Mouse (Mus musculus) gastrocnemius, postnatal 10 days (tissue): ENCODE data around the gene Wdr18. TPM values are rescaled to one million over a fixed set of nuclear protein-coding genes. Genes with fewer than 3 reads are reported as not detected.
A peak's percentile ranks its signal among the peaks of the same experiment; 100 is the strongest.

Experiments used
- DNase-seq: peaks from one replicate; pipeline ENCODE4 v3.0.0; 2021; ENCODE audit warnings: mixed read lengths
- total RNA-seq, 2 experiments: library from RNA; stranded (reverse); gene quantifications; 2 replicates each; pipeline ENCODE4 v1.2.3; 2021

Gene Wdr18
- total RNA-seq, 2 experiments from 2014 or later = 18.0 to 21.8 TPM

DNA sequence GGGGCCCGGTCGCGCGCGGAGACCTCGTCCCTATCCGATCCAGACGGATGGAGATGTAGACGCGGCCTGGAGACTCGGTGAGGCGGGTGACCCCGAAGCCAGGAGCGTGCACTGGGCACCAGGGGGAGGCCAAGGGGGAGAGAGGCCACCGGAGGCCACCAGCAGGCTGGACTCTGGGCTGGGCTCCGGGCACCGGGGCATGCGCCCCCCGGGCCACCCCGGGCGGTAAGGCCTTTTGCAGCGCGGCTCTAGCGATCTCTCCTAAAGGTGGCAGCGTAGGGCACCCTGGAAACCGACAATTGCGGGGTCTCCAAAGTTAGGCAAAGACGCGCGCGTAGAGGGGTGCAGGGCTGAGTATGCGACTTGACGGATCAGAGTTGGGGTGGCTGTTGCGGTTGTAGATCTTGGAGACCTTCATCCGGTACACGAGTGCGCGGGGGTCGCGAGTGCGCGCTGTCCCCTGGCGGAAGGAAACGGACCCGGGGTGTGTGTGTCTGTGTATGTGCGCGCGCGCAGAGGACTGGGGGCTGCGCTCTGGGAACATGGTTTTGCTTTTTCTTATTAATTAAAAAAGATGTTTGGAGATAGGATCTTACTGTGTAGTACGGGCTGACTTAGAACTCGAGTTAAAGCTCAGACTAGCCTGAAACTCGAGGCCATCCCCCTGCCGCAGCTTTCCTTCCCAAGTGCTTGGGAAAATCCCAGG lies 32.5 kb upstream of the Wdr18 start:
- DNase-seq = peak; percentile 53

DNA sequence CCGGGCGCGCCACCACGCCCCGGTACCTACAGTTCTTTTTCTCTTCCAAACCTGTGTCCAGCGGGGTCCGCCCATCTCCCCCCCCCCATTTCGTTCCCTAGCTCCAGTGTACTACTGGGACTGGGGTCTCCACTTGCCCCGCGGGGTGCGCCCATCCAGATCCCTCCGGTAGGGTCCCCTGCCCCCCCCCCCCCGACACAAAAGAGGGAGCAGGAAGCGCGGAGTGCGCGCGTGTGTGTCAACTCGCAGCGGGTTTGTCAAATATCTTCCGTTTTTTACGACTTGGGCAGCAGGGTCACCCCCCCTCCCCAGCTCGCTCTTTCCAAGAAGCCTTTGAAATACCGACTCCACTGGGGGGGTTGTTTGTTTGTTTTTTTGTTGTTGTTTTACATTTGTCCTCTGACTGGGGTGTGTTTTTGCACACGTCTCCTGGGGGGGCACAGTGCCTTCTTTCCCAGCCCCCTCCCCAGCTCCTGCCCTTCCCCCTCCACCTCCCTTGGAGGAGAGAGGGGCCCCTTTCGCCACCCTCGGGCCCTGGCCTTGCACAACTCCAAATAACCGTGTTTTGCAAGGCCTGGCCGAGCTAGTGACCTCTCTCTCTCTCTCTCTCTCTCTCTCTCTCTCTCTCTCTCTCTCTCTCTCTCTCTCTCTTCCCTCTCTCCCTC lies 31.8 kb upstream of the Wdr18 start:
- no peak for DNase-seq

- DNase-seq = no peak
Measured at GRCm38 (mm10) chr10:79928907-79929701, 30.8 kb upstream of the Wdr18 start.

DNA sequence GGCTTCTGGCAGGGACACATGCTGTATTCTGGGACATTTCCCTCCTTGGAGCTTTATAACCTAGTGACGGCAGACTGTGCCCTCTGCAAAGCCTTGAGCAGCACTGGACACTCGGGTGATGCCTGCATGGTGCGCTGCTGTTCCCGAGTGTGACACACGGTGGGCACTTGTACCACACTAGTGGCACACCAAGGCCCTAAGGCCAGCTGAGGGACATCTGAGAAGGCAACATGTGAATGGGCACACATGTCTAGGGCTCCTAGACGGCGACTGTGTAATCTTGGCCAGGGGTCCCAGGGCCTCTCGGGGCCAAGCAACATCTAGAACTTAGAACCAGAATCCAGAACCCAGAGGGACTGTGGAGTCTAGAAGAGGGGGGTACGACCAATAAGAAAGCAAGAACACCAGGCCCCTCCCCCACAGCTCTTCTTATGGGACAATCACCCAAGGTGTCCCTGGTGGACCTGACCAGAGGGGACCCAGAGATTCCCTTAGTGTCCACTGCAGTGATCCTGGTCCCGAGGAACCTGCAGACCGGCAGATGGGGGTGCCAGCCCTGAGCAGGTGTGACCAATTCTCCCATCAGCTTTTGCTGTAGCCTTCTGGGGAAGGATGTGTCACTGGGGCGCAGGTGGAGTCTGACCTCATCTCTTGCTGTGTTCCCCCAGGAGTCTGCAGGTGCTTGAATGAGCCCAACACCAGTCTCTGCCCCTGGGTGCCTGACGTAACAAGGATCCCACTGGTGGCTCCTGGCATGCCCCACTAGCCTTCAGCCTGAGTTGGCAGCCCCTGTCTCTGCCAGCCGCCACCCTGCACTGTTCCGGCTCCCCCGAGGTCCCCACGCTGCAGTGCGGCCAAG lies 29.8 kb upstream of the Wdr18 start:
- DNase-seq = no peak

- DNase-seq = no peak
Measured at GRCm38 (mm10) chr10:79930826-79931186, 29.1 kb upstream of the Wdr18 start.

- DNase-seq = no peak
Measured at GRCm38 (mm10) chr10:79931797-79932196, 28.2 kb upstream of the Wdr18 start.

GRCm38 (mm10) chr10:79932736-79933135 lies 27.2 kb upstream of the Wdr18 start:
- peak; percentile 80 for DNase-seq

DNA sequence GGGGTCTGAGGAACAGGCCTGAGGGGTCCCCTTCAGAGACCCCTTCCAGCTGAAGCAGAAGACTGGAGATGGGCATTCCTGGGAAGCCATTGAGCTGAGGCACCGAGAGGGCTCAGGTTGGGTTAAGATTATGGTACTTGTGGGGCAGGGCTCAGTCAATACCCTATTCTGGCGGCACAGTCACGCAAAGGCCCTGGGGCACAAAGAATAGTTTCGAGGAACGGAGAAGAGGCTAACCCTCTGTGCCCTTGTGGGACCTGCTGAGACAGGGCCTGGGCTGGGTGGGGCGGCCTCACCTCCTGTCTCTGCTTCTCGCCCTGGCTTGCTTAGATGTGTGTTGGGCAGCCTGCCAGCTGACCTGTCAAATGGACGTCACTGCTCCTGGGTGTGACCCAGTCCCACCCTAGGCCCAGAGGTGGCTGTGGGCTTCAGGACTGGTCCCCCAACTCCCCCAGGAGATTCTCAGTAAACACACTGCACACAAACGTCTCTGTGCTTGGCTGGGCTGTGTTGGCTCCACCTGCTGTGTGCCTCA lies 26.7 kb upstream of the Wdr18 start:
- peak; percentile 48 for DNase-seq

GRCm38 (mm10) chr10:79933861-79934260 lies 26.1 kb upstream of the Wdr18 start:
- no peak for DNase-seq

DNA sequence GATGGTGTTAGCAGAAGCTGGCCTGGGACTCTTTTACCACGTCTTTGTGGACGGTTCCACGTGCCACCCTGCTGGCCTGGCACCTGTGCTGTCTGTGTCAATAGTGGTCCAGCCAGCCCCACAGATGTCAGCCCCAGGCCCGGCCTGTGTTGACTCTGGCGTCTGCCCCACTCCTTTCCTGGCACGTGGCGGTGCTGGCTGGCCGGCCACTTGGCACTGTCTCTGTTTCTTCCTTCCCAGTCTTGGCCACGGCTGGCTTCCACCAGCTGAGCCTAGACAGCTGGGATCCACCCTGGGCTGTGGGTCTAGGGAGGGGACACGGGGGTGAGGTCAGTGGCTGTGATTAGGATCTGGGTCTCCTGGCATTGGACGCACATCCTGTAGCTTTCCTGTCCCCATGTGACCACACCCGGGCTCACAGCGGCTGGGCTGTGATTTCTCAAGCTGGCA lies 25.7 kb upstream of the Wdr18 start:
- DNase-seq = peak; percentile 90

- DNase-seq = no peak
Measured at GRCm38 (mm10) chr10:79934794-79935569, 25.0 kb upstream of the Wdr18 start.

GRCm38 (mm10) chr10:79936284-79936910 lies 23.6 kb upstream of the Wdr18 start:
- no peak for DNase-seq

GRCm38 (mm10) chr10:79936911-79937441 lies 23.0 kb upstream of the Wdr18 start:
- DNase-seq = peak; percentile 72

DNA sequence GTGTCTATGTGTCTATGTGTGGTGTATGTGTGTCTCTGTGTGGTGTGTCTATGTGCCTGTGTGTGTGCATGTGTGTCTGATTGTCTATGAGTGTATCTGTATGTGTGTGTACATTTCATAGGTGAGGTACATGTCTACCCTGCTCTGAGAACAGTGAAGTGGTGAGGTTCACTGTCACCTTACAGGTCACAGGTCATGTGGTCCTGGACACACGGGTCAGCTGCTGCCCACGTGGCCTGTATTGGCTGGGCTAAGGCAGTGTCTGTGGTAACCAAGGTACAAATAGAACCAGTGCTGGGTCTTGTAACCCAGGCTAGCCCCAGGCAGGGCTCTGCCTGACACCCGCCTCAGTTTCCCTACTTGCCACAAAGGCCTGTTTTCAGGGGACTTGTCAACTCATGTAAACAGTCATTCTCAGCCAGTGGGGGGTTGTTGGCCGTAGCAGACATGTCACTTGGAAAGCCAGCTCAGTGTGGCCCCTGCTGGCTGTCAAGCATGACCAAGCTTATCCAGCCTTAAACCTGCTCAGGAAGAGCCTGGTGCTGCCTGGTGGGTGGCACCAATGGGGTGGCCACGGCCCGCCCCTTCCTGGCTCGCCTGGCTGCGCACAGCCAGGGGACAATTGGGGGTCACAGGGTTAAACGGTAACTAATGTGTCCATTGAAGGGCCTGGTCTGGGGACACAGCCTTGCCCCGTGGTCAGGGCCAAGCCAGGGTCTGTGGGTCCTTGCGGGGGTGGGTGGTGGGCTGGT lies 22.0 kb upstream of the Wdr18 start:
- no peak for DNase-seq

- DNase-seq = no peak
Measured at GRCm38 (mm10) chr10:79940749-79941148, 19.2 kb upstream of the Wdr18 start.

GRCm38 (mm10) chr10:79942988-79943387 lies 17.0 kb upstream of the Wdr18 start:
- no peak for DNase-seq

DNA sequence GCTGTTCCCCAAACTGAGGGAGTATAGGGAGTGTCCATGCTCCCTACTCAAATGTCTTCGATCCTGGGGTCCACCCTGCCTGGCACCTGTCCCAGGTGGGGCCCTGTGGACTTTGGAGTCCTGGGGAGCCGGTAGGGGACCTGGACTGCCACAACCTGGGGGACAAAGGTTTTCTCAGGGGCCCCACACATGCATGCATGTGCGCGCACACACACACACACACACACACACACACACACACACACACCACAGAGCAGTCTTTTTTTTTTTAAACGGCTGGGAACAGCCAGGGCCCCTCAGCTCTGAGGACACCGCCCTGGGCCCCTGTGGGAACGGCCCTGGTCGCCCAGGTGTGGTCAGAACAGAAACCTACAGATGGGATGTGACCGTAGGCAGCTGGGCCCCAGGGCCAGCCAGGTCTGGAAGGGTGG lies 16.5 kb upstream of the Wdr18 start:
- DNase-seq = no peak

DNA sequence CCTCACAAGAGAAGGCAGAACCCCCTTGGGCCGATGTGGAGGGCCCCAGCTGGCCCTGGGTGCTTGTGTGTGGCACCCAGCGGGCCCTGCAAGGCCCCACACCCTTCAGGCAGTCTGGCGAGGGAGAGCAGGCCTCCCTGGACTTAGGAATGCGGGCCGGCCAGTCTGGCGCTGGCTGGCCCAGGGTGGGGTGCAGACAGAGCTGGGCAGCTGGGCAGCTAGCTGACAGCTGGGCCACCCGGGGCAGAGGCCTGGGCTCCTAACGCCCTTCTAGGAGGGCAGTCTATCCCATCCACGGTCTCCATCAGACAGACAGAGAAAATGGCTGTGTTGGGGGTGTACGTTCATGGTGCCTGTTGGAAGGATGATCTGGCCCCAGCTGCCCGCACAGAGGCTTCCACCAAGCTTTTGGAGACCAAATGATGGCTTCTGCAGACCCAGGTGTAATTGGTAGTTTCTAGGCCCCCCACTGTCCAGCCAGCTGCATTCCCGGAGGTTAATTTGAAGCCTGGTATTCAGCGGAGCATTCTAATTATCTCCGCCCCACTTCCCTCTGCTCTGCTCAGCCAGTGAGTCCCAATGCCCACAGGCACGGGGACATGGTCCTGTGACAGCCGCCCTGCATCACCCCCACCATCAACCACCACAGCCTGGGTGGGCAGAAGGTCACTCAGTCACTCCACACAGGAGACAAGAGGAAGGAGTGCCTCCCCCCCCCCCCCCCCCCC lies 14.3 kb upstream of the Wdr18 start:
- no peak for DNase-seq
